Mouse (Mus musculus) erythroblast, adult 5-6 weeks (primary cell): ENCODE measurements around the gene Ly6g6e. TPM values are rescaled to one million over a fixed set of nuclear protein-coding genes. Genes with fewer than 3 reads are reported as not detected.

Experiments
- ATAC-seq: replicated peaks from 2 replicates; pipeline ENCODE4 v1.8.0; 2016; ENCODE audit warnings: moderate number of reproducible peaks, mild to moderate bottlenecking, moderate TSS enrichment, inconsistent platforms; ENCODE audit not compliant: poor library complexity, low FRiP score, severe bottlenecking
- total RNA-seq, 2 experiments: library from RNA; stranded (forward) in 1 of 2; stranded (reverse) in 1 of 2; fragments of 150-400 nt in 1 of 2; fragments of 200-764, 138-1000 nt in 1 of 2; gene quantifications; 2 replicates each; pipeline versions ENCODE4 v1.2.3 to v1.2.4; 2015 to 2017; ENCODE audit warnings: low replicate concordance in 2 of 2

The Ly6g6e gene
- total RNA-seq, 2 experiments from 2014 or later: not detected

DNA sequence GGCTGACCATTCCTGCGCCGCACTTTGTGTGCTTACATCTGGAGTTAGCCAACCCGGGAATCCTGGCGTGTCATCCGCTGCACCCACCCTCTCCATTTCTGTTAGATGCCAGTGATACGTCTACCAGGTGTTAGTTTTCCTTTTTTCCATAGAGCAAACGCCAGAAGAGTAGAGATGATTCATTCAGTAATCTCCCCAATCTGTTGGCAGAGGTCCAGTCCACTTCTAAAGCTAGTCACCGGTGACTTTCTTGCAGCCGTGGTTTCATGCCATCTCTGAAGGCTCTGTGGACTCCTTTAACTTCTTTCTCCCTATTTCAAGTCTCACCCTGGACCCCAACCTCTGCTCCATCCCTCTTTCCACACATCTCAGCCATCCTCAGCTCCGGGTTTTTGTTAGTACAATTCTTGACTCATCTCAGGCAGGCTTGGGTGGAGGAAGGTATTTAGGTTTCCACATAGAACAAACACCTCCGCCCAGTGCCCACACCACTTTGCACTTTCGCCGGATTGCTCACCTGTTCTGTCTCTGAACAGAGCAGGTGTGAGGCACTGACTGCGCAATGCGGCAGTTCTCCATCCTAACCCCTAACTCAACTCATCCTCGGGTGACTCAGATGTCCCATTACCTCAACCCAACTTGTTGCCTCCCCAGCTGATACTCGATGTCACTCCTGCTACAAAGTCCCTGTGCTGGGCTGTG is 8.3 kb upstream of the Ly6g6e start:
- ATAC-seq: no peak

DNA sequence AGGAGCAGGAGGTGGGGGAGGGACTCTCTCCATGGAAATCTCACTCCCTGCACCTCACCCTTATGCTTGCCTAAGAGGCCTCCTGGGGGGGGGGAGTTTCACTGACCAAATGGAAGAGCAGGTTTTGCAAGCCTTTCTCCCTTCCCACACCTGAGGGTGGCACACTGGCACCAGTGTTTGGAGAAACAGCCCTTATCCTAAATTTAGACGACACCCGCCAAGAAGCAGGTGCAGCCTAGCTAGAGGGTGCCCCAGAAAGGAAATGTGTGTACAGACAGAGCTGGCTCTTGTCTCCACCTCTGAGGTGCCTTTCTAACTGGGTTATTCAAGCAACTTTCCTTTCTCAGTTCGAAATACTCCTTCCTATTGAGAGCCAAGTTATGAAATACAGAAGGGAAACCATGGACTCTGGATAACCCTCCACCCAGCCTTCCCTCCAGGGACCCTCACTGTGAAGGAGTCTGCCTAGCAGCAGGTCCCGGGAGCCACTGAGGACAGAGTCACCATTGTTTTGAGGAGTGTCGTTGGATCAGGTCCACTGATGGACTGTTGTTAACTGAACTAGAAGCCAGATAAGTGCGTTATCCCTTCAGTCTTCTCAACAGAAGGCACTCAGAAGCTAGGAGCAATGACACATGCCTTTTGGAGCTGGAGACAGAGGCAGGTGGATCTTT is 6.0 kb upstream of the Ly6g6e start:
- no peak for ATAC-seq

DNA sequence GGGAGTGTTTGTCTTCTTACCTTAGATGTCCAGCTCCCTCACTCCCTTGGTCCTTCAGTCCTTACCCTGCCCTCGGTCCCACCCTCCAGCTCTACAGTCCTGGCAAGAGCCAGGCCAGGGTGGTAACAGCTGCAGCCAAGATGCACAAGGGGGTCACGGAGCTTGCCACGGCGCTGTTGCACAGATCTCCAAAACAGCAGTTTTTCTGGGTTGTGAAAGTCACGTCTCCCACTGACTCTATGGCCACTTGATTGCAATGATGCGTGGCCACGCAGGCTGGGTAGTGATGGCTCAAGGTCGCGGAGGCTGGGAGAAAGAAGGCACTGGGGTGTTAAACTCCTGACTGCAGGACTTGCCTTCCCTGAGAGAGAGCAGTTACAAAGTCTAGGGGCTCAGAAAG is 5.2 kb upstream of the Ly6g6e start:
- no peak for ATAC-seq

DNA sequence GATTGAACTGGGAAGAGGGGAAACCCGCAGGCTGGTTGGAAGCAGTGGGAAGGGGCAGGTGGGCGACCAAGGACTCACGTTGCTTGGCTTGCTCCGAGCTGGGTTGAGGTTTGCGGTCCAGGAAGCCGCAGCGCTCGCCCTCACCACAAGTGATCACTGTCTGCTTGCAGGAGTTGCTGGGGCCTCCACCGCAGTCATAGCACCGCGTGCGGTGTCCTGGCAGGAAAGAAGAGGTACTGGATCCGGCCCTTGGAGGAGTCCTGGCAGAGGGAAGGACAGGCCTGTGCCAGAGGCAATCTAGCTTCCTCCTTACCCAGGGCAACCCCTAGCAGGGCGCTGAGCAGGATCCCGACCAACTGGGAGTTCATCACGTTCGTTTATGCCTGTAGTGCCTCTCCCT is 2.6 kb upstream of the Ly6g6e start:
- ATAC-seq: no peak

DNA sequence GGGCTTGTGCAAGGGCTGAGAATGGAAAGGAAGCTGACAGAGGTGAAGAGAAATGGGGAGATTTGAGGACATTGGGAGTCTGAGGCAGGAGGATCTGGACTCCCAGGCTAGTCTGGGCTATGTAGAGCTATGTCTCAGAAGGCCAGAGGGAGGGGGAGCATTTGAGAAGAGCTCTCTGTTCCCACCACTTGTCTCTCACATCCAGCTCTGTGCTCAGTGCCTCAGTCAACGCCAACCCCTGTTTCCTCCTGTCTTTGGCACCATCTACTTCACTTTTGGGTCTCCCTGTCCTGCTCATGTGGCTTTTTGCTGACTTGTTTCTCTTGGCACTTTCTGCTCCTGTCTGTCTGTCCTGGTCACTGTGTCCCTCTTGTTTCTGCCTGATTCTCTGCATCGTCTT is 583 bp downstream of the Ly6g6e start:
- no peak for ATAC-seq

DNA sequence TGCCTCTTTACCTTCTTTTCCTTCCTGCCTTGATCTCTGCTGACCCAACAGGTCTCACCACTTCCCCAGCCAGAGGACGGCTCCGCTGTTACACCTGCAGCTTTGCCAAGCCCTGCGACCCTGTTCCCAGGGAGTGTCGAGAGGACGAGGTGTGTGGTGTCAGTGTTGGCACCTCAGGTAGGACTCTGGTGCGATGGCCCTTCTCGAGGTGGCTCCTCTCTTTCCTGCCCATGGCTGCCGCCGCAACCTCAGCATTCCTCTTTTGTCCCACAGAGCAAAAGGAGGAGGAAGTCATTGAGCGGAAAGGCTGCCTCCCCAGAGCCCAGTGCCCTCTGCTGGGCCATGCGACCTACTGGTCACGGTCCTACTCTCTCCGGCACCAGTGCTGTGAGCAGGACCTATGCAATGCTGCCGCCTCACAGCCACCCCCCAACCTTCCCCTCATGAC is 1.1 kb downstream of the Ly6g6e start, which contains the start of gene Ly6g6d:
Ly6g6d (minus strand) TSS at position 280 of the 448 bp plus-strand sequence.
- ATAC-seq: no peak

DNA sequence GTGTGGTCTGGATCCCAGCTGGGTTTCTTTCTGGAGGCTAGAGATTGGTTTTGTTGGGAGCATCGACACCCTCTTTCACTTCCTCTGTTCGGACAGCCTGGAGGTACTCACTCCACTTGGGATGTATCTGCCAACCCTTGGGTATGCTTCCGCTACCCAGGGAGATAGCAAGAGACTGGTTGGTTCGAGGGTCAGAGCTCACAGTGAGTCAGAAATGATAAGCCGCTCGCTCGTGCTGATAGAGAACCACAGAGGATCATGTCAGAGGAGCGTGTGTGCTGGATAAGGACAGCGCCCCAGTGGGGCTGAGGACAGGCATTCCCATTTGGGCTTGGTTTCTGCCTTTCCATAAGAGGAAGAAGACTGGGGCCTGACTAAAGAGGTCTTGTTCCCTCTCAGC is 3.1 kb downstream of the Ly6g6e start:
- ATAC-seq: peak; percentile 82

DNA sequence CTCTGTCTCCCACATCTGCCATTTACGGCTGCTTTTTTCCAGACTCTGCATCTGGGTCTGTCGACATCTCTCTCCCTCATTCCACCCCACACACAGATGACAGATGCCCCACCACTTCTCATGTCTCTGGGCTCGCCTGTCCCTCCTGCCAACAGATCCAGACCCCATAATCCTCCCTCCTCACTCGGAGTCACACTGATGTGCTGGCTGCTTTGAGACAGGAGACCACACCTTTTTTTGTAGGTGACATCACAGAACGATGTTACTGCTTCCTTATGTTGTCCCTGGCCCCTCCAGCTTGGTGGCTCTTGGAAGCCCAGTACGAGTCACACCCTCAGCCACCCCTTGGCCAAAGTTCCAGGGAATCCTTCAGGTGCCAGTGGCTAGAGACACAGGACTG is 3.5 kb downstream of the Ly6g6e start:
- peak; percentile 58 for ATAC-seq

DNA sequence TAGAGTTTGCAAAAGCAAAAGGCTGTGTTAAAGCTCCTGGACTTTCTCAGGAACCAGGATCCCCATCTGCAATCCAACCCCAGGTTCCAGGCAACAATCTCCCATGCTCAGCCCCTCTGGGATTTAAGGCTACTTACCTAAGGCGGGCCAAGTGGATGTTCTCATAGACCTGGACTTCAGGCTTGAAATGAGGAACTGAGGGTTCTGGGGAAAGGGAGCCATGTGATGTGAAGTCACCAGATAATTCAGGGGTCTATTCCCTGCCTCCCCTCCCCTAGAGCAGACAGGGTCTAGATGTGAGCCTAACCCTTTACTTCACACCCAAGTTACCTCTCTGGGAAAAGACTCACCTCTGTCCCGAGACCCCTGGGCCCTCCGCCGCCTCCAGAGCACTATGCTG is 4.0 kb downstream of the Ly6g6e start:
- no peak for ATAC-seq

DNA sequence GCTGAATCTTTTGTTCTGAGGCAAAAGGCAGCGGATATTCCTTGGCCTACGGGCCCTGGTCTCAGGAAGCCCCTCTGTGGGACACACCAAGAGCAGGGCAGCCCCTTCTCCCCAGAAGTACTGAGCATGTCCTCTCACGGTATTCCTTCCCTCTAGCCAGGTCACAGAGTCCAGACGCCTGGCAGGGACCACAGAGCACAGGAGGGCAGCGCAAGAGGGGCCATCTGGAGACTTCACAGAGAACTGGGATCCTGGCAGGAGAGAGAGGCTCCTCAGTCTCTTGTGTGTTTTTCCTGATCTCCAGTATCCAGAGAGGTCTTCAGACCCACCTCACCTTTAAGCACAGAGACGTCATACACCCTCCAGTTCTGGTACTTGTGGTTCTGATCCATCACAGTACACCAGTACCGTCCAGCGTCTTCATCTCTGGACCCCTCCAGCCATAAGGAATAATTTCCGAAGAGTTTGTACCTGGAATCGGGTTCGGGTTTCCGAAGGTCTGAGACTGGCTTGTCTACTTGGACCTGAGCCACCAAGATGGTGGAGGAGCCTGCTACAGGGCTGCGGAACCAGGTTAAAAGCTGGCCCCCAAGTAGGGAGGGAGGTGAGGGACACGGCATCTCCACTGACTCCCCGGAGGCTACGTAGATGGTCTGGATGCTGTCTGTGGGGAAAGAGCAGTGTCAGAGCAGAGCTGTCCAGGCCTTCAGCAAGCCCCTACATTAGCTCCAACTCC is 6.3 kb downstream of the Ly6g6e start:
- ATAC-seq: no peak

DNA sequence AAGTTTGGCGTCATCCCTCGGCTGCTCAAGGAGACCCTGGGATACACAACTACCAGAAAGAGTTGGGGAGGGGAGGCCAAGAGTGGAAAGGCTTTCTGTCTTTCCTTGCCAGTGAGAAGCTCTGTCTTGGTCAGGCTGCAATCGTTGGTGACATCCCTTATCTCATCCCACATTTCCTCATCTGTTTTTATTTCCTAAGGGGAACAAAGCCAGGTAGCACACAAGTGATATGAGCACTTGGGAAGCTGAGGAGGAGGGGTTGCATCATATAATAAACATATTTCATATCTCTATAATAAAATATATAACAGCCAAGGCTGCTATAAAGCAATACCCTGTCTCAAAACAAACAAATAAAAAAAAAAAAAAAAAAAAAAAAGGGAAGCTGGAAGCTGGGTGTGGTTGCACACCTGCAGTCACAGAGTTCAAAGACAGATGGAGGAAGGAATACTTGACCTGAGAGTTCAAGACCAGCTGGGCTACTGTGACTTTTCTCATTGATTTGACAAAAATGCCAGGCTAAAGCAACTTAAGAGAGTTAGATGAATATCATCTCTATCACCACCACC is 7.3 kb downstream of the Ly6g6e start:
- no peak for ATAC-seq

DNA sequence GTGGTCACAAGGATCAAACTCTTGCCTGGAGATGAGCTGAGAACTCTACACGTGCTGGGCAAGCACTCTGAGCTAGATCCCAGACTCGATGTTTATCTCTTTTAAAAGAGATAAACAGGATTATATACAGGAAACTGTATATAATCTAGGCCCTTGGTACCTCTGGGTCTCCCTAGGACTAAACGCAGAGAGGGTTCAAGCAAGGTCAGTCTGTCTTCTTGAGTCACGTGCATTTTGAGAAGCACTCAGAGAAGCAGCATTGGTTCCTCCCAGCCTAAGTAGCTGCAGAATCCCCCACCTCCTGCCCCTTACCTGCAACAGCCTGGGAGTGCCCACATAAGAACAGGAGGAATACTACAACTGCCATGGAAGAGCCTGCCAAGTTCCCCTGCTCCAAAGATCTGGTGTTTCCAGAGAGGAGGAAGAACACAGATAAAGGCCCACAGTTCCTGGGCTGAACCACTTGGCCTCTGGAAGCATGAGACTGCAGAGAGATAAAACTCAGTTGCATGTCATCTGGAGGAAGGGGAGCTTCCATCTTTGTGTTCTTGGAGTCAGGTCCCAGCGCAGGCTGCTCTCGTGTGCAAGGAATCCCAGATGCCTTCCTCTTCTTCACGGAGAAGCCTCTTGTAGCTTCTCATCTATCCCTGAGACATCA is 8.6 kb downstream of the Ly6g6e start, which contains the start of gene Ly6g6f:
Ly6g6f (minus strand) TSS at position 403 of the 658 bp plus-strand sequence.
- no peak for ATAC-seq

DNA sequence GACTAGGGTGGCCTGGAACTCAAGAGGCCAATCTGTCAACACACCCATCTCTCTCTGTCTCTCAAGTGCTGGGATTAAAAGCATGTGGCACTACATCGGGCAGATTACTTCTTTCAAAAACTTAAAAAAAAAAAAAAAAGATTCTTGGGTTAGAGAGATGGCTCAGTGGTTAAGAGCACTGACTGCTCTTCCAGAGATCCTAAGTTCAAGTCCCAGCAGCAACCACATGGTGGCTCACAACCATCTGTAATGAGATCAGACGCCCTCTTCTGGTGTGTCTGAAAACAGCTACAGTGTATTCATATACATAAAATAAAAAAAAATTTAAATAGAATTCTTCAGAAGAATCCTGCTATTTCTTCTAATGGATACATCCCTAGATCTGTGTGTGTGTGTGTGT is 11.4 kb downstream of the Ly6g6e start:
- ATAC-seq: no peak

DNA sequence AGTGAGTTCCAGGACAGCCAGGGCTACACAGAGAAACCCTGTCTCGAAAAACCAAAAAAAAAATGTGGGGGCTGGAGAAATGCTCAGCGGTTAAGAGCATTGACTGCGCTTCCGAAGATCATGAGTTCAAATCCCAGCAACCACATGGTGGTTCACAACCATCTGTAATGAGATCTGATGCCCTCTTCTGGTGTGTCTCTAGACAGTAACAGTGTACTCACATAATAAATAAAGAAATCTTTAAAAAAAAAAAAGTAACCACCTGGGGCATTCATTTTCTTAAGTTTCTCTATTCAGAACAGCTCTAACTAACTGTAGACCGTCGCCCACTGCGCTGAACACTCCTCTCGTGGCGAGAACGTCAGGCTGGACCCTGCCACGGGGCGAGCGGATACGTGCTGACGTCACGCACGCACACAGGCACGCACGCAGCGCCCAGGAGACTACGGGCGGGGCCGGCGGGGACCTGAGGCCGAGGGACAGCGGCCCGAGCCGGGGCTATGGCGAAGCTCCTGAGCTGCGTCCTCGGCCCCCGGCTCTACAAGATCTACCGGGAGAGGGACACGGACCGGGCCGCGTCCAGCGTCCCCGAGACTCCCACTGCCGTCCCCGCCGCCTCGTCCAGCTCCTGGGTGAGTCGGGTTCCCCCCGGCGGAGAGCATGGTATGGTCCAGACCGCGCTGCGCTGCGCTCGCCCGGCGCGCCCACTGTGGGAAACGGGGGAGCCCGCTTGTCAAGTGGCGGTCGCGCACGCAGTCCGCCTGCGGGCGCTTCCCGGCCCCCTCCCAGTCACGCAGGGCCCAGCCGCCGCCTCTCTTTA is 12.3 kb downstream of the Ly6g6e start, which contains the start of gene Abhd16a:
Abhd16a (plus strand) TSS at position 439 of the 820 bp plus-strand sequence.
- ATAC-seq: peak; percentile 90

DNA sequence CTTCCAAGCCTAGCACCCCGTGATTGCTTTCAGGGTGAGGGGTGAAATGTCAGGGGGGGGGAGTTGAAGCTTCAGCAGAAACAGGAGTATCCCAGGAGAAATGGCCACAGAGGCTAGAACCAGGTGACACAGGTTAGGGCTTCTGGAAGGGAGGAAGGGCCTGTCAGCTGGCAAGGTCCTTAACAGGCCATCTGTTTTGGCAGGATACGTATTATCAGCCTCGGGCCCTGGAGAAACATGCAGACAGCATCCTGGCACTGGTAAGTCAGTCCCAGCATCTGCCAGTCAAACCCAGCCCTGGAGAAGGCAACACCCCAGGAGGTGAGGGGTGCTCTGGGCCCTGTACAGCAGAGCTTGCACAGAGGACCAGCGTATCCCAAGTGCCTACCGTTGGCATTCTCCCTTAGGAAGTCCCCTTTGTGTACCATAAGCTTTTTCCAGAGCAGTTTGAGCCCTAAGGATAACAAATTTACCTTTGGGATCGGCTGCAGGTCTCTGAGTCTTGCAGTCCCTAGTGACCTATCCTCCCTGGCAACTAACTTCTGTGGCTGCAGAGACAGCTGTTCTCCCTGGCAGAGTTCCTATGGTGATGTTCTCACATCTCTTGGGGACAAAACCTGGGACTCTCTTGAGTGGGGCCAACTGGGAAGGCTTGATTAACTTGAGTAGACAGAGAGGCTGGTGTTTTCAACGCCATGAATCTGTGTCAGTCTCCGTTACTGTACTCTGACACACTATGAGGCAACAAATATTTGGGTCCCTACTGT is 13.6 kb downstream of the Ly6g6e start:
- peak; percentile 80 for ATAC-seq

DNA sequence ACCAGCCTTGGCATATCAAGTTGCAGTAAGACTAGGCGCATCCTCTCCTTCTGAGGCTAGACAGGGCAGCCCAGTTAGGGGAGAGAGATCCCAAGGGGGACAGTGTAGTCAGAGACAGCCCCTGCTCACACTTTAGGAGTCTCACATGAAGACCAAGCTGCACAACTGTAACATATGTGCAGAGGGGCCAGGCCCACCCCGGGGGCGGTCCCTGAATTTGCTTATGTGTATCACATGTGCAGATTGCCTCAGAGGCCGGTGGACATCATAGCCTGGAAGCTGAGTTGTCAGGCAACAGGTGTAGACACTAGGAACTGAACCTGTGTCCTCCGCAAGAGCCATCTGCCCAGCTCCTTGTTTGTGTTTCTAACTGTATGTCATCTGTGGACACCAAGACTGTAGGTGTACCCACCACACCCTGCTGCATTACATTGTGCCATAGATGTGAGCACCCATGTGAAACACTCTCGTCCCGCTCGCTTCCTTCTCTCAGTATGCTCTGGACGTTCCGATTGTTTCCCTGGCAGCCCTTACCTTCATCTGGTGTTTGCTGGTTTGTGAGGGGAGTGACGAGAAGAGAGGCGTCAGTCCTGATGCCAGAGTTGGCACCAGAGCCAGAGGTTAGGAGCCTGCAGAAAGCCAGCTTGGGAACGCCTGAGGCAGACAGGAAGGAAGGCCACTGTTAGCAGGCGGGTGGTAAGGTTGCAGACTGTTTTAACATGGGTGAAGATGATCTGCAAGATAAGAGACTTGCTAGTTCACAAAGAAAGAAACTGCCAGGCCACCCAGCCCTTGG is 15.9 kb downstream of the Ly6g6e start:
- ATAC-seq: no peak
